Mouse (Mus musculus) liver, adult 2 months (tissue): ENCODE measurements around the gene Mpp2.

Experiments
- CTCF ChIP-seq: fragments of 200-500 bp; IDR thresholded peaks from 2 replicates; pipeline ENCODE4 v1.5.1; 2011; ENCODE audit warnings: low read depth, low read length, control low read depth
- POLR2A ChIP-seq: fragments of 200-500 bp; IDR thresholded peaks from 2 replicates; pipeline ENCODE4 v1.6.1; 2011; ENCODE audit warnings: low read length, control low read depth; ENCODE audit not compliant: insufficient read depth; ENCODE audit errors: extremely low read depth

DNA sequence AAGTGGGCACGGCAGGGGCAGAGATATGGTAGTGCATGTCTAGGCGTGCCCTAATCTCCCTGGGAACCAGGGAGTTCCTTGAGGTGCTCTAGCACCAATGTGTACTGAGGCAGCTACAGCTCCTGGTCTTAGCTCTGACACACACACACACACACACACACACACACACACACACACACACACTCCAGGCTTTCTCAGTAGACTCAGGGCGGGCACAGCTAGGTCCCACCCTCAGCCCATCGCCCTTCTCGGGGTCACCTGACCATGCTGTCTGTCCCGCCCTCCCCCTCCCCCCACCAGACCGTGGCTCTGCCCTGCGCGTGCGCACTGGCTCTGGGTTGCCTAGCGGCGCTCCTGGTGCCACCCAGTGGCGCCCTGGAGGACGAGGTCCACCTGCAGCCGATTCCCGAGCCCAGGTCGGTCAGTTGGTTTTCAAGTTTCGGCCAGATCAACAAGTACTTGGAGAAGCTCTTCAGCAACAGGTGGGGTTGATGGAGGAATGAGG lies 8.6 kb upstream of the Mpp2 start:
- no peak for TF ChIP-seq POLR2A
- peak; percentile 70 for TF ChIP-seq CTCF
